Mouse (Mus musculus) heart, postnatal 0 days (tissue): ENCODE measurements around the gene Mdga1.

Experiments used
- CTCF ChIP-seq: IDR thresholded peaks from 2 replicates; pipeline ENCODE4 v1.5.1; 2016; ENCODE audit warnings: antibody characterized with exemption, control low read depth, low read depth
- EP300 ChIP-seq: IDR thresholded peaks from 2 replicates; pipeline ENCODE4 v1.6.1; 2016; ENCODE audit warnings: antibody characterized with exemption, low read depth

DNA sequence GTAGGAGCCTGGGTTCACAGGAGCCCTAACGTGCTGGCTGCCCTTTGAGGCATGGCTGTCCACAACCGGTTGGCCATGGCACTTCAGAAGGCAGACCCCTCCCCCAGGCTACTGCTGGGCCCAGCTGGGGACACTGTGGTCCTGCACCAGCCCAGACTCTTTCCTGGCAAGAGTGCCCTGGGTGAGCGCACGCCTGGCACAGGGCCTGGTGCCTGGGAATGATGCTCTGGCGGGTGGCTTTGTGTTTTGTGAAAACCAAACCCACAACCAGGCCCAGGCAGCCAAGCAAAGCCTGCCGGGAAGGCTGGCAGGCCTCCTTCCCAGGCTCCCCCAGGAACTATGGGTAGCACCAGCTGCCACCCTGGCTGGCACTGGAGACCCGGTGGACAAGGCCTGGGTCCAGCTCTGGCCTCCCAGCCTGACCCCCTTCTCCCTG lies 96.3 kb downstream of the Mdga1 start:
- no peak for TF ChIP-seq CTCF
- TF ChIP-seq EP300, result no peak
